Comparison of ENCODE assay signal across 37 mouse cellular contexts in the genomic region with DNA sequence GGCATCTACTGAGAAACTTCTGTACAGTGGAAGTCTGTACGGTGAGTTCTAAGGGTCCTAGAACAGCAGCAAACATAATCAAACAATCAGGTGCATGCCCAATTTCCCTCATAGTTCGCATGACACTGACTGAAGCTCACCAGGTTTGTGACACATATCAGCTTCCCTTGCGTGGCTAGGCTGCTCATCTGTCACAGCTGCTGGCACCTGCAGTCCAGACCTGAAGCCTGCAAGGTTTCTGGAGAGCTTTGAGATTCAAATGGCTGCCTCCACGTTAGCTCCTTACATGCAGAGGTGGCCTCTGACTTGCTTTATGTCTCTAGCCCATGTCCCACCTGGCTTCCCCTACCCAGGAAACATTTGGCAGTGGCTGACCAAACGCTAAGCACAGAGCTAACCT. TPM values are rescaled to one million over a fixed set of nuclear protein-coding genes. Genes with fewer than 3 reads are reported as not detected.
DNase-seq lines count a peak whose midpoint lies in the region; ATAC-seq and TF ChIP-seq lines count a peak whose summit lies in the region.
"Had no signal": no experiment of that assay in that cellular context is flagged by ENCODE, and none has a peak within 500 bp of the region (broad histone marks: within the 10 kb centered on the region; RNA-seq: fewer than 3 reads in every experiment).

No protein-coding gene starts in this region.

- no peak overlapping the region for H3K4me3 ChIP-seq in thymus, adult 2 months (ENCODE audit: control insufficient read depth, insufficient read depth, low read length)
- no peak overlapping the region for H3K4me3 ChIP-seq in left cerebral cortex, adult 2 months
- H3K4me3 ChIP-seq: embryonic facial prominence, embryonic 12.5 days; embryonic facial prominence, embryonic 15.5 days; heart, embryonic 12.5 days; heart, embryonic 15.5 days; hindbrain, embryonic 10.5 days; hindbrain, embryonic 13.5 days had no signal

- ATAC-seq in megakaryocyte-erythroid progenitor cell, adult 5-6 weeks (replicated peaks; ENCODE audit: low FRiP score, low TSS enrichment, poor library complexity, severe bottlenecking): no peak
- ATAC-seq: forebrain, embryonic 14.5 days; forebrain, postnatal 0 days; hindbrain, embryonic 16.5 days had no signal

- WGBS in thymus, adult 2 months: 24% methylated on average over 5 of the region's 5 CpGs

- H3K36me3 ChIP-seq in thymus, adult 2 months (ENCODE audit: control insufficient read depth, insufficient read depth, low read length): no peaks in the 10 kb centered on the region
- H3K36me3 ChIP-seq: embryonic facial prominence, embryonic 12.5 days; embryonic facial prominence, embryonic 15.5 days; heart, embryonic 12.5 days; heart, embryonic 15.5 days; hindbrain, embryonic 10.5 days; hindbrain, embryonic 13.5 days had no signal

- no peak for TF ChIP-seq CTCF in thymus, adult 2 months (IDR thresholded peaks at IDR 0.05; ENCODE audit: borderline replicate concordance, control insufficient read depth, extremely low read depth, insufficient read depth, low read length, poor library complexity)
- no peak for TF ChIP-seq CTCF in left cerebral cortex, adult 2 months (IDR thresholded peaks at IDR 0.05)

- no peak overlapping the region for H3K27ac ChIP-seq in thymus, adult 2 months (ENCODE audit: control insufficient read depth, insufficient read depth, low read length)
- no peak overlapping the region for H3K27ac ChIP-seq in left cerebral cortex, adult 2 months
- H3K27ac ChIP-seq: embryonic facial prominence, embryonic 12.5 days; embryonic facial prominence, embryonic 15.5 days; heart, embryonic 15.5 days; hindbrain, embryonic 10.5 days; hindbrain, embryonic 13.5 days had no signal

- peaks cover 26% of the 10 kb centered on the region for H3K4me1 ChIP-seq in thymus, adult 2 months (replicated peaks; ENCODE audit: control insufficient read depth, insufficient read depth, low read length)
- H3K4me1 ChIP-seq: embryonic facial prominence, embryonic 12.5 days; embryonic facial prominence, embryonic 15.5 days; heart, embryonic 15.5 days; hindbrain, embryonic 10.5 days; hindbrain, embryonic 13.5 days had no signal

- intact Hi-C loops in left cerebral cortex, adult 2 months (cut with DNase I): no loop called here

- peak; percentile 12 for DNase-seq in thymus, adult 2 months
- DNase-seq in thymus, adult 18-20 months: no peak
- DNase-seq in naive thymus-derived CD4-positive, alpha-beta T cell, adult 2 months (ENCODE audit: low read depth): peak; percentile 28
- DNase-seq in thymus, postnatal 14 days: peak; percentile 18
- DNase-seq in thymus, postnatal 4 days: peak; percentile 45
- no peak for DNase-seq in layer of hippocampus, adult 8-10 months (ENCODE audit: low spot score in 2 of 2)
- no peak for DNase-seq in left cerebral cortex, adult 2 months (ENCODE audit: extremely low spot score in 1 of 2, low spot score in 2 of 2)
- DNase-seq: adrenal gland, postnatal 10 days; adrenal gland, postnatal 36 days; cerebellum, adult 11 months; cerebellum, adult 2 months; cerebellum, adult 9-11 months; cerebellum, postnatal 25 days; forebrain, postnatal 0 days; gastrocnemius, postnatal 25 days; heart, adult 18-20 months; heart, postnatal 10 days; heart, postnatal 36 days had no signal

- TF ChIP-seq POLR2A in thymus, adult 2 months (IDR thresholded peaks at IDR 0.05; ENCODE audit: control insufficient read depth, extremely low read depth, insufficient read depth, low read length, poor library complexity): no peak

- H3K27me3 ChIP-seq in thymus, adult 2 months (ENCODE audit: control insufficient read depth, insufficient read depth, low read length): no peaks in the 10 kb centered on the region
- H3K27me3 ChIP-seq: embryonic facial prominence, embryonic 12.5 days; heart, embryonic 12.5 days; heart, embryonic 15.5 days; hindbrain, embryonic 13.5 days; Patski had no signal

RNA-seq across cellular contexts. Expression of a gene that starts 35.8 kb away (rescaled TPM):
- polyA plus RNA-seq in thymus, adult 2 months (2012; rRNA removed): 0.41 and 0.44 TPM in 2 replicates
- not detected for total RNA-seq in layer of hippocampus, adult 8-10 months (2022)
- total RNA-seq in megakaryocyte-erythroid progenitor cell, adult 5-6 weeks (2014; fragmentation: Nextera tagmentation): not detected in 2 replicates
- total RNA-seq in megakaryocyte-erythroid progenitor cell, adult 5-6 weeks (2017): not detected in 2 replicates
- not detected for total RNA-seq in left cerebral cortex, adult 2 months (2021)
- total RNA-seq: adrenal gland, adult 18-20 months; adrenal gland, postnatal 10 days; adrenal gland, postnatal 36 days; common myeloid progenitor, adult 5-6 weeks; ES-E14; forebrain, postnatal 0 days; gastrocnemius, adult 8-10 months; gastrocnemius, postnatal 25 days; heart, adult 18-20 months; heart, postnatal 10 days; heart, postnatal 36 days had no signal
- polyA plus RNA-seq: C2C12; cerebellum, adult 2 months; embryonic facial prominence, embryonic 12.5 days; embryonic facial prominence, embryonic 15.5 days; forebrain, embryonic 11.5 days; forebrain, embryonic 14.5 days; forebrain, postnatal 0 days; frontal cortex, adult 2 months; gonadal fat pad, adult 2 months; heart, embryonic 12.5 days; heart, embryonic 15.5 days; hindbrain, embryonic 10.5 days; hindbrain, embryonic 13.5 days; hindbrain, embryonic 16.5 days had no signal

RNA-seq across cellular contexts. Expression of a gene that starts 53.4 kb away (rescaled TPM):
- not detected in 2 replicates for polyA plus RNA-seq in thymus, adult 2 months (2012; rRNA removed)
- total RNA-seq in layer of hippocampus, adult 8-10 months (2022): not detected
- not detected in 2 replicates for total RNA-seq in megakaryocyte-erythroid progenitor cell, adult 5-6 weeks (2014; fragmentation: Nextera tagmentation)
- total RNA-seq in megakaryocyte-erythroid progenitor cell, adult 5-6 weeks (2017): not detected in 2 replicates
- not detected for total RNA-seq in left cerebral cortex, adult 2 months (2021)
- total RNA-seq: adrenal gland, adult 18-20 months; adrenal gland, postnatal 10 days; adrenal gland, postnatal 36 days; common myeloid progenitor, adult 5-6 weeks; ES-E14; forebrain, postnatal 0 days; gastrocnemius, adult 8-10 months; gastrocnemius, postnatal 25 days; heart, adult 18-20 months; heart, postnatal 10 days; heart, postnatal 36 days had no signal
- polyA plus RNA-seq: C2C12; CD4-positive, CD25-positive, alpha-beta regulatory T cell, adult 4 months; cerebellum, adult 2 months; embryonic facial prominence, embryonic 12.5 days; embryonic facial prominence, embryonic 15.5 days; forebrain, embryonic 11.5 days; forebrain, embryonic 14.5 days; forebrain, postnatal 0 days; frontal cortex, adult 2 months; gonadal fat pad, adult 2 months; heart, embryonic 12.5 days; heart, embryonic 15.5 days; hindbrain, embryonic 10.5 days; hindbrain, embryonic 13.5 days; hindbrain, embryonic 16.5 days; Patski had no signal

Comparison
In these comparisons a context has a peak if more than half of its experiments do, and no peak if none do; other contexts are left out.
1. DNase-seq: peak in thymus, adult 2 months (single experiment), naive thymus-derived CD4-positive, alpha-beta T cell, adult 2 months (single experiment), thymus, postnatal 14 days (single experiment) and thymus, postnatal 4 days (single experiment); none in thymus, adult 18-20 months (0 of 2), layer of hippocampus, adult 8-10 months (0 of 2) and left cerebral cortex, adult 2 months (0 of 2).